Mouse (Mus musculus) liver, embryonic 18 days (tissue): Measurements from ENCODE around the gene Lrfn1. TPM values are rescaled to one million over a fixed set of nuclear protein-coding genes. Genes with fewer than 3 reads are reported as not detected.

Source experiments
- polyA plus RNA-seq: library from polyadenylated mRNA; depleted of rRNA; stranded (reverse); fragments of >200 nt; gene quantifications from 2 replicates; pipeline ENCODE4 v1.2.3, GENCODE M21; 2012; rRNA removed

The Lrfn1 gene
- 0.32 and 0.42 TPM in 2 replicates for polyA plus RNA-seq

GRCm38 (mm10) chr7:28451531-28452360, at the start of gene Lrfn1:
Gene Lrfn1 (plus strand): TSS chr7:28451980.

DNA sequence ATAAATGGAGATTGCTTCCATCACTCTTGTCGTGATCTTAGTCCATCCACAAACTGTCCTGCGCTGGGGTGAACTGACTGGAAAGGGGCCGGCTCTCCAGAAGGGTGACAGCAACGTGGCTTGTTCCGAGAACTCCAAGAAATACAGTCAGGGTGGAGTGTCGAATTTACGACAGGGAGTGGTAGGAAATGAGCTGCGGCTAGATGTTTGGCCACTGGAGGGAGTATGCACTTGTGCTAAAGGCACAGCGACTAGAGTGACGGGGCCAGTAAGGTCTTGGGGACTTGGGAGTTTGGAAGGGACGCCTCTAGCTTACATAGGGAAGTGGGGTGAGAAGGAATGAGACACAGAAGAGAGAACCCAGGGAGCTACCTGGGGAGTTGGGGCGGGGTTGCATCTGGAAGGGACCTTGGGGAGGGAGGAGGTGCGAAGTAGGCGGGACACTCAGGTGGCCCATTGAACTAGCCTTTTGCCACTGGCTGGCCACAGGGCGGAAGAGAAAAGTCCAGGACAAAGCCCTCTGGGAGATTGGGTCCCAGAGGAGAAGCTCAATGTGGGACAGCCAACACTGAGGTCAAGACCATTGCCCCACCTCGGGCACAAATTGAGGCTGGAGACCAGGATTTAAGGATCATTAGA, 14.7 kb upstream of the Lrfn1 start, which contains the start of gene Gmfg:
Gmfg (plus strand) TSS at position 516 of the 639 bp plus-strand sequence.

DNA sequence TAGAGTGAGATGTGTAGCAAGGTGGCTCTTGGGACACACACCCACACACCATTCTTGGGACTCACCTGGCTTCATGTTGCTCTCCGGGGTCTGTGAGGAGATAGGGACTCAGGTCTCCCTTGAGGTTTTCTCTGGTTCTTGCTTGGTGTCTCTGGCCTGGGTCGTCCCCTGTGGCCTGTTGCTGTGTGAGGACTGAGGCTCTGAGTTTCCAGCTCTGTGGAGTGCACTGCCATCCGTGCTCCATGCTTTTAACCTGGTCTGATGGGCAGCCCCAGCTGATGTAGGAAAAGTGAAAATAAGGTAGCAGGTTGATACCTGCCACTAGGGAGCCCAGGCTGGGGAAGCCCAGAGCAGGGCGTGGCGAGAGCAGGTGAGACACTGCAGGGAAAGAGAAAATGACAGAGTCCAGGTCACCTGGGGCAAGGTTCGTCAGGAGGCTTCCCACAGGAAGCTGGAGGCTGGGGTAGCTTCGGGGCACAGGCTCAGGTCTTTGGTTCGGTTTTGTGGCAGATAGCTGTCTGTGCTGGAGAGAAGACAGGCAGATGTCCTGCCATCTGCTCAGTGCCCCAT, 58.7 kb downstream of the Lrfn1 start, which contains the start of gene Ifnl2:
Ifnl2 (minus strand) TSS at position 51 of the 570 bp plus-strand sequence.

Other genes starting within 250 kb of the Lrfn1 start
- gene Eid2, start 184.1 kb upstream of the Lrfn1 start, polyA plus RNA-seq: 2.4 and 2.5 TPM in 2 replicates
- gene Eid2b, start 174.2 kb upstream of the Lrfn1 start, polyA plus RNA-seq: 2.0 TPM in 2 replicates
- gene Selenov, start 160.8 kb upstream of the Lrfn1 start, polyA plus RNA-seq: 0.02 TPM in 1 of 2 replicates, not detected in the other
- 0.04 TPM in 1 of 2 replicates, not detected in the other for gene Dll3, start 149.7 kb upstream of the Lrfn1 start, polyA plus RNA-seq
- gene Timm50, start 139.9 kb upstream of the Lrfn1 start, polyA plus RNA-seq: 35.4 TPM in 2 replicates
- 27.7 and 31.0 TPM in 2 replicates for gene Supt5, start 113.2 kb upstream of the Lrfn1 start, polyA plus RNA-seq
- gene Rps16, start 101.3 kb upstream of the Lrfn1 start, polyA plus RNA-seq: 978 and 1,228 TPM in 2 replicates
- gene Plekhg2, start 79.4 kb upstream of the Lrfn1 start, polyA plus RNA-seq: 2.9 and 3.2 TPM in 2 replicates
- 15.1 and 24.5 TPM in 2 replicates for gene Zfp36, start 71.7 kb upstream of the Lrfn1 start, polyA plus RNA-seq
- 20.6 and 21.0 TPM in 2 replicates for gene Med29, start 59.3 kb upstream of the Lrfn1 start, polyA plus RNA-seq
- gene Paf1, start 59.0 kb upstream of the Lrfn1 start, polyA plus RNA-seq: 29.5 and 30.8 TPM in 2 replicates
- gene Gmfg, start 14.5 kb upstream of the Lrfn1 start, polyA plus RNA-seq: 54.9 and 55.1 TPM in 2 replicates
- gene Ifnl2, start 58.5 kb downstream of the Lrfn1 start, polyA plus RNA-seq: not detected in 2 replicates
- gene Ifnl3, start 70.9 kb downstream of the Lrfn1 start, polyA plus RNA-seq: not detected in 2 replicates
- gene Sycn, start 88.9 kb downstream of the Lrfn1 start, polyA plus RNA-seq: 0.46 and 2.9 TPM in 2 replicates
- gene Nccrp1, start 95.3 kb downstream of the Lrfn1 start, polyA plus RNA-seq: 0.04 and 0.07 TPM in 2 replicates
- gene Samd4b, start 146.2 kb downstream of the Lrfn1 start, polyA plus RNA-seq: 8.5 and 12.5 TPM in 2 replicates
- 7.5 and 9.7 TPM in 2 replicates for gene Pak4, start 146.2 kb downstream of the Lrfn1 start, polyA plus RNA-seq
- not detected in 2 replicates for gene Acp7, start 179.4 kb downstream of the Lrfn1 start, polyA plus RNA-seq
- 0.81 and 0.97 TPM in 2 replicates for gene Fbxo27, start 240.9 kb downstream of the Lrfn1 start, polyA plus RNA-seq